Mouse (Mus musculus): Measurements from ENCODE around the gene Ddo.

DNA sequence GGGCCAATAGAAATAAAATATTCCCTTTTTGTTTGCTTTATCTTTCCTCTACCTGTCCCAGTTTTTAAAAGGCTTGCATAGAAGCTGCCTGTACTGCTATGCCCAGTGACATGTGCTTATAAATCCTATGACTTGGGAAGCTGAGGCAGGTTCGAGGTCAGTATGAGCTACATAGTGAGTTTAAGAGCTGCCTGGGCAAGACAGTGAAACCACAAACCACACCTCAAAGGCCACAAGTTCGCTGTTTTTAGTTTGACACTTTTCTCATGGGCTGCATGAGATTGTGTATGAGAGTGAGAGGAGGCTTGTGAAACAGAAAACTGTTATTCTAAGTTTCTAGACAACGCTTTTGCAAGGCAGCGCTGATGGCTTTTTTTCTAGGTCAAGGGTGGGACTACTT lies 95.7 kb downstream of the Ddo start:
- TF ChIP-seq CTCF (IDR thresholded peaks at IDR 0.05; ENCODE audit: borderline replicate concordance, insufficient read depth, low read length) (no peak), POLR2A (IDR thresholded peaks at IDR 0.05; ENCODE audit: low read depth, low read length) (no peak)

Measured in embryonic fibroblast, embryonic 13.5 days (primary cell).